Mouse (Mus musculus) layer of hippocampus, adult 6 months (tissue): Measurements from ENCODE around the gene Lpar1. TPM values are rescaled to one million over a fixed set of nuclear protein-coding genes. Genes with fewer than 3 reads are reported as not detected.

Experiments used
- long read RNA-seq, 2 experiments: library from polyadenylated mRNA; unstranded; transcript quantifications; one replicate each; pipeline ENCODE4 v2.0.0; 2019 to 2020
- microRNA-seq: library from miRNA; unstranded; fragments of <30 nt; microRNA quantifications from one replicate; pipeline ENCODE4 v1.2.0, GENCODE M21; 2020
- polyA plus RNA-seq: library from polyadenylated mRNA; unstranded; fragments of <200 nt; fragmentation: Nextera tagmentation; gene quantifications from 2 replicates; pipeline ENCODE4 v1.2.3, GENCODE M21; 2021

Lpar1 gene
- polyA plus RNA-seq: 17.4 and 26.1 TPM in 2 replicates
- long read RNA-seq, experiment 1, transcript Lpar1-201 (4 exons, 3,512 nt): minor isoform, 12 of 51 reads
- long read RNA-seq, experiment 1, transcript Lpar1-202 (3 exons, 3,244 nt): major isoform, 25 of 51 reads
- long read RNA-seq, experiment 1, partial matches to known transcripts: 1 of 51 reads
- long read RNA-seq, experiment 1, other reads (novel, unspliced or antisense): 12 of 51 reads
- long read RNA-seq, experiment 2, transcript Lpar1-205 (4 exons, 3,421 nt): minor isoform, 16 of 237 reads
- long read RNA-seq, experiment 2, transcript Lpar1-202 (3 exons, 3,244 nt): major isoform, 147 of 237 reads
- long read RNA-seq, experiment 2, transcript Lpar1-201 (4 exons, 3,512 nt): minor isoform, 57 of 237 reads
- long read RNA-seq, experiment 2, partial matches to known transcripts: 4 of 237 reads
- long read RNA-seq, experiment 2, other reads (novel, unspliced or antisense): 13 of 237 reads

GRCm38 (mm10) chr4:58553631-58554358 lies at the start of gene Lpar1:
TSS of gene Lpar1 (minus strand) at chr4:58553898.

Small RNA genes within 50 kb of the gene (microRNA-seq; reads per million reads assigned to microRNA genes)
- 0.86 reads per million for gene Mir3095

Other genes with a start within 250 kb of the Lpar1 start
- not detected in 2 replicates for gene Olfr267, start 233.8 kb upstream of the Lpar1 start, polyA plus RNA-seq